Mouse (Mus musculus): ENCODE measurements around the gene Eif4e2. TPM values are rescaled to one million over a fixed set of nuclear protein-coding genes. Genes with fewer than 3 reads are reported as not detected.
A peak's percentile ranks its signal among the peaks of the same experiment; 100 is the strongest.

Gene Eif4e2
- total RNA-seq, 2 experiments from 2014 or later = 47.3 to 50.0 TPM

DNA sequence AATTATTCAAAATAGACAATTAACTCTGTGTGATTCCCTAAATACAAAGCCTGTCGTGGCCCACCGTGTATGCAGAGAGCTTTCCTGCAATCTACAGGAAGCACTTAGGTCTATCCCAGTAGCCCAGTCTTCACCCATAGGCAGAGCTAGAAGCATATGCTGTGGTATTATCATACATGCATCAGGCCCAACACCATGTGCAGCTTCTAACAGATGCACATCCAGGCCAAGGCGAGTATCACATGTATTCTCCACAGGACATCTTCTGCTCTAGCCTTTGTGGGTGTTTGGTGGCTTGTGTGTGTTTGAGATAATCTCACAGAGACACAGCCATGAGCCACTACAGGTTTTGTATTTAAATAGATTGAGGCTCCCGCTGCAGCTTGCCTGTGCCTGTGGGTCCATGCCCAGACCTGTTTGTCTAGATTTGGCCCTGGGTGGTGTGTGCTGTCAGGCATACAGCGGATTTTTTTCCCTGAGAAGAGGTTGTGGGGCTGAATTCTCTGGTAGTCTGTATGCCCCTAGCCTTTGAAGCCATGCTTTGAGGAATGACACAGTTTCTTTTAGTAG lies 38.4 kb downstream of the Eif4e2 start:
- no peak for DNase-seq
- intact Hi-C loops (cut with DNase I) = no loop called here

DNA sequence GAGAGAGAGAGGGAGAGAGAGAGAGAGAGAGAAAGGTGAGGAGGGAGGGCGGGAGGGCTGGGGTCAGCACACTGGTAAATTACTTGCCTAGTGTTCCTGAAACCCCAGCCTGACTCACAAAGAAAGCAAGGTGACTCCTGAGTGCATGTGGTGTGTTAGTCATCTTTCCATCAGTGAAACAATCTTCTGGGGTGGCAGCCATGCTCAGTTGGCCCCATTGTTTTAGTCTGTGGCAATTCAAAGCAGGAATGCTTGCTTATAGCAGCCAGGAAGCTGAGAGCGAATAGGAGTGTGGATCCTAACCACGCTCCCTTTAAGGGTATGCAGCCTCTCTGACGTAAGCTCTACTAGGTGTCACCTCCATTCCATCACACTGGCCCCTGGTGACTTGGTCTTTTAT lies 41.5 kb downstream of the Eif4e2 start:
- intact Hi-C loops (cut with DNase I) = no loop called here
- DNase-seq = no peak

DNA sequence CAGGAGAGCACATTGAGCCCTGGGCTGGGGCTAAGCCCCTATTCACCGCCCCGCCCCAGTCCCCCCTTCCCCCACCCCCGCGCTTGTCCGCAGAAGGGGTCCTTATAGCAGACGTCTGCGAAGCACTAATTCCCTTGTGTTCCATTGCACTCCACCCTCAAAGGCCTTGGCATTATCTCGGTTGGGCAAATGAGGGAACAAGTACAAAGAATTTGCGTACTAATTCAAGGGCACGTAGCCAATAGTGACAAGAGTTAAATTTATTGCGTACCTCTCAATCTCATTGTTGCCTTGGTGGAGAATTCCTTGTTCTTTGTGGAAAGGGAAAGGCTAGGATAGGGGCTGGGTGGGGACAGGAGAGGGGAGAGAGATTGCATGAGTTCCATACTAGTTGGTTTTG lies 44.0 kb downstream of the Eif4e2 start:
- intact Hi-C loops (cut with DNase I) = no loop called here
- no peak for DNase-seq

DNA sequence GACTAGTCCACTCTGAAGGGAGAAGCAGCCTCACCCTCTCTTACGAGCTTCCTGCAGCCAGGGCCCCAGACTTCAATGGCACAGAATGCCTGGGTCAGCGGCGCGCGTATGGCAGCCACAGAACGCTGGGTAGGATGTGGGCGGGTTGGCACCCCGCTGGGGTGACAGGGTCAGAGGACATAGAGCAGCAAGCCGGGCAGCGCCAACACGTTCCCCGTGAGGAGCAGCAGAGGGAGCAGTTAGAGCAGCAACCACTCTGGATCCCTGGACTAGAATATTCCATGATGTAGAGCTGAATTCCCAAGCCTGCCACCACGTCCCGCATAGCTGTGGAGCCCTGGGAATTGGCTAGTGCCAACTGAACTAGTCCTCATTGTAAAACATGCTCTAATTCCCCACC lies 44.8 kb downstream of the Eif4e2 start:
- intact Hi-C loops (cut with DNase I) = no loop called here
- no peak for DNase-seq

DNA sequence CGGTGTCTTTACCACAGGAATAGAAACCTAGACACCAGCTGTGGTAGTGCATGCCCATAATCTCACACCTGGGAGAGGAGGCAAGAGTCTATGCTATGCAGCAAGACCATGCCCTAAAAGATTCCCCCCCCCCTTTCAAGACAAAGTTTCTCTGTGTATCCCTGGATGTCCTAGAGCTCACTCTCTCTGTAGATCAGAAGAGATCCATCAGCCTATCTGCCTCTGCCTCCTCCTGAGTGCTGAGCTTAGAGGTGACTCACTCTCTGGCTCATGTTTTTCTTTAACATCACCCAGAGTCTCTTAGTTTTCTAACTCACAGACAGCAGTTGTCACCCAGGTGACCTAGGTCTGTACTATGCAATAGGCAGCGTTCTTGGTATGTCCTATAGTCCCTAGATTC lies 45.6 kb downstream of the Eif4e2 start:
- no peak for DNase-seq
- intact Hi-C loops (cut with DNase I) = no loop called here

DNA sequence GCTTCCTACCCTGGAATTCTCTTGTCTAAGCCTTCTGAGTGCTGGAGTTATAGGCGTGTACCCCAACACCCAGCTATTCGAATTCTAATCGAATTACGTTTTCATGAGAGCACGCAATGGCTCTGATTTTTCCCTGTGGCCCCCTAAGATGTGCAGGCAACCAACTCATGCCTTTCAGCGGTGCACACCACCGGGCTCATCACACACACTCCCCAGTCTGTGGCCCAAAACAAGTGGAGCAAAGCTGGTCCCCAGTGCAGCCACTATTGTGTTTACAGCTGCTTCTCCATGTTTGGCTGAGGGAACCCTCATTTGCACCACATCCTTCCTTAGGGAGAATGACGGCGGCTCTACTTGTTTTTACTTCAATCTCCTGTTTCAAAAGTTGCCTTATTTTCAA lies 49.5 kb downstream of the Eif4e2 start:
- DNase-seq = no peak
- intact Hi-C loops (cut with DNase I) = no loop called here

DNA sequence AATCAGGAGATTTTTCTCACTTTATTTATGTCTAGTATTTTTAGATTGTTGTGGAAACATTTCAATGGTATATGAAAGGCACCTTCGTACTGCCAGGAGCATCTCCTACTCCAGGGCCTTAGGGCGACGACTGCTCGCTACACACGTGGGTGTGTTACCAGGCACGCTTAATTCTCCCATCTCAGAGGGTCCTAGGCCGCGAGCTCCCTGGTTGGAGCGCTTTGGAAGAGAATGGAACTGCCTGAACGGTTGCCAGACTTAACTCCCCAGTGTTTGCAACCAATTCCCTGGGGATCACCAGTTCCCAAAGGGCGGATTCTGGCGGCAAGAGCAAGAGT lies 50.1 kb downstream of the Eif4e2 start:
- intact Hi-C loops (cut with DNase I) = no loop called here
- DNase-seq = no peak

DNA sequence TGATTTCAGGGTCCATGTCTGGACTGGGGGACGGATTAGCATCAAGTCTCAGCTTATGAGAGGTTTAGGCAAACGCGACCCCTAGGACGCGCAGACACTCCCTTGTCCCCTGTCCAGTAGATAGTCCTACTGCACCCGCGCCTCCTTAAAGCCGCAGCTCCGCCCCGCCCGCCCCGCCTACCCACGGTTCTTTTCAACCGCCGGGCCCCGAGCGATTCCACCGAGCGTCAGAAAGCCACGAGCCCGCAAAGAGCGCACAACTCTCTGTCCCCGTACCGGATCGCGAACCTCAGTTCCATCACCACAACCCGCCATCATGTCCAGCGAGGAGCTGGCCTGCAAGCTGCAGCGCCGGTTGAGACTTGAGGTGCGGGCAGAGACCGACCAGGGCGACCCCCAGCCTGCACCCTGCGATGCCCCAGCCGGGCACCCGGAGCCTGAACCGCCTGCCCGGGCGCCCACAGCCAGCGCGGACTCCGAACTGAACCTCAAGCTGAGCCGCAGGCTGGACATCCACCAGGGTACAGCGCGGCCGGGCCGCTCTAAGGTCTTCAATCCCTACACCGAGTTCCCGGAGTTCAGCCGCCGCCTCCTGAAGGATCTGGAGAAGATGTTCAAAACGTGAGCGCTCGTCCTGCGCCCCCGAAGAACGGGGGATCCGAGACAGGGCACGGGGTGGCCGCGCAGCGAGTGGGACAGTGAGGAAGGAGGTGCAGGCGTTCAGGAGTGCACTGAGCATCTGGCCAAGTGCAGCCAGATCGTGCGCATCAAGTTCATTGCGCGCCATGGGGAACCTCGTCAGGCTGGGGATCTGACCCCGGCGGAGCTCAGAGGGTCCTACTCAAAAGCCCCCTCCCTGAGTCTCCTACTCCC lies 50.7 kb downstream of the Eif4e2 start, which contains the start of gene Efhd1:
Efhd1 (plus strand) TSS at position 230 of the 873 bp plus-strand sequence.
- peak; percentile 38 to 52 for DNase-seq
- intact Hi-C loops (cut with DNase I) = no loop called here

DNA sequence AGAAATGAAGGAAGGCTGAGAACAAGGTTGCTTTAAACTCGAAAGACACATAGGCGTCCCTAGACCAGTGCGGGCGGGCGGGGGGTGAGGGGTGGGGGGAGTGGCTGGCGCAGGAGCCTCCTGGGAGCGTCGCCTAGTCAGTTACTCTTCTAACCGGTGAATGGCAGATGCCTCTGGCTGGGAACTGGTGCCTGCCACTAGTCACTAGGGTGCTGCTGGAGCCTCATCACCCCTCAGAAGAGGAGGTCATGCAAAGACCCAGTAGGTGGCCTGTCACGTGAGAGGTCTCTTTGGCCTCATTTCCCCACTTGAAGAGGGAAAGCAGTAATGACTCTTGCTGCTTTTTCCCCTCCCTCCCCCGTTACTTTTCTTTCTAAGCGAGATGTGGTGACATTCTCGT lies 51.5 kb downstream of the Eif4e2 start:
- intact Hi-C loops (cut with DNase I) = no loop called here
- no peak for DNase-seq

DNA sequence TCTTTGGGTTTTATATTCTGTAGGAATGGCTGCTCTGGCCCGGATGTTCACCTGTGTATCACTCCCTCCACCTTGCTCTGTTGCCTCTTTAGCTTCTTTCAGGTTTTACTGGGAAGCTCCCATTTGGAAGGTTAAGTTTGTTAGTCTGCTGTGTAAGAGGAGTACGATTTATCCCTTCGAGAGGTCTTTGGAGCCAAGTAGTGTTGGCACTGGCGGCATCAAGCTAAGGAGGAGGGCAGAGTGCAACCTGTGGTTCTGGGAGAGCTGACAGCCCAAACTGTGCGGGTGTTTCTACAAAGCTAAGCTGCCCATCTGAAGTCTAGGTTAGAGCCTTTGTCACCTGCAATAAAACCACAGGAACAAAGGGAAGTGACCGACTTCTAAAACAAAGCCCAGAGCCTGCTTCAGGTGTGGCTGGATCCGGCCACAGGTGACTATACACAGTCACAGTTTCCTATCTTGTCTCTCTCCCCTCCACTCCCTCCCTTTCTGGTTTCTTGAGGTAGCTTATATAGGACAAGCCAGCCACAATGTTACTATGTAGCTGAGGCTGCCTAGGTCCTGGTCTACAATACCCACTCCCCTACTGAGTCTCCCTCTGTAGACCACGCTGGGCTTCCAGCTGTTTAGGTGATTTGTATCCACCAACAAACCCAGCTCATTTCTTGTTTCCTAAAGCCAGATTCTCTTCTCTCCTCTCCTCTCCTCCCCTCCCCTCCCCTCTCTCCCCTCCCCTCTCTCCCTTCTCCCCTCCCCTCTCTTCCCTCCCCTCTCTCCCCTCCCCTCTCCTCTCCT lies 52.8 kb downstream of the Eif4e2 start:
- DNase-seq = no peak
- intact Hi-C loops (cut with DNase I) = no loop called here

DNA sequence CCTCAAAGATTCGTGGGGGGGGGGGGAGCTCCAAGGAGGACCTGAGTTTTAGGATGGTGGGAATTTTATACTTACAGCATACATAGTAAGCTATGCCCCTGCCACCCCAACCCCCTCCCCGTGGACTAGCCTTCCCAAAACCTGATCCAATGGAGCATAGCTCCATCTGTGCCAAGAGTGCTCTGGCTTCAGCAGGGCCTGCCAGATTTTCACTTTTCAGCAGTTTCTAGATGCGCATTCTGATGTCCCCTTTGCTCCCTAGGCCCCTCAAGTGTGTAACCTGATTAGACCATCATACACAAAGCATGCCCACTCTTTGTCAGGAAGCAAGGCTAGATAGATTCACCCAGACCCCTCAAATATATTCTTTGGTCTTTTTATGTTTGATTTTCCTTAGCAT lies 56.5 kb downstream of the Eif4e2 start:
- no peak for DNase-seq

DNA sequence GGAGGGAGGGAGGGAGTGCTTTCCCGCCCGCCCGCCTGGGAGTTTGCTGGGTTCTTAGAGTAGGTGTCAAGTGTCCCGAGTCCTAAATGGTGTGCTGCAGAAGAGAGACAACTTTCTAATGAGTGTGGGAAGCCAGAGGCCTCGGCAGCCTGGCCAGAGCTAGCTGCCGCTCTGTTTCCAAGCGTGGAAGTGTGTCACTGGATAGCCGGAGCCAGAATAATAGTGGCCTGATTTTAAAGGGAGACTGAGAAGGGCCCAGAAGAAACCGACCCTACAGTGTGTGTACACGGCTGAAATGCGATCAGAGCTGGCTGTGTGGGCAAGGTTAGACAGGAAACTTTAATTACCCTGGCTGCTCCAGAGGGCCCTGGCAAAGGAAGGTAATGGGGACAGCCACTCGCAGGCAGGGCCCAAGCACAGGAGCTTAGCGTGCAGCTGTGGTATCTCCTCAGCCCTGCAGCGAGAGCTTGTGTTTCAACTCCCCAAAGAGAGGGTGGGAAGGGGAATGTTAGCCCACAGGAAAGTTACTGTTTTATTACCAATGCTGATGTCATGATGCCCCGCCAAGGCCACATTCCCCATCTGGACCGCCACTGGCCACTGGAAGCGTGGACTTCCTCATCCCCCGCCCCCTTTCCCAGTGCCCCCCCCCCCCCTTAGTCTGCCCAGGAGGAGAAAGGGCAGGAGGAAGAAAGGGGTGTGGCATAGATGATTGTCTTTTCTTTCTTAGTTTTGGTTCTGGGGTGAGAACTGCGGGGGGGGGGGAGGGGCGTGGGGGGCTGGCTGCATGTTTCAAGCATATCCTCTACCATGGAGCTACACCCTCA lies 57.1 kb downstream of the Eif4e2 start:
- DNase-seq = peak; percentile 35 to 51
- intact Hi-C loops (cut with DNase I) = no loop called here

More for the DNA sequence above, 56.5 kb downstream of the Eif4e2 start:
- intact Hi-C loops (cut with DNase I) = no loop called here

DNA sequence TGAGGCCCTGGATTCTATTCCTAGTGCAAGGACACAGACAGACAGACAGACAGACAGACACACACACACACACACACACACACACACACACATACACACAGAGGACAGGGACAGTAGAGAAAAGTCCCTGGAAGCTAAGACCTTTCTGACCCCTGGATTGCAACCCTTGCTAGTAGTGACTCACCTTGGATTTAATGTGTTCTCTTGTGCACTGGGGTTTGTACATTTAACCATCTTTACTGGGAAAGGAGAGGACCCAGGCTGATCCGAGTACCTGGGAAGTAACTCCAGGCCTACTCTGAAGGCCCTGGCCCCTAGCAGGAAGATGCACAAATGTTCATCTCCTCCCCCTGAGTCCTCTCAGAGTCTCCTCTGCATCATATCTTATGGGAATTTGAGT lies 57.9 kb downstream of the Eif4e2 start:
- no peak for DNase-seq
- intact Hi-C loops (cut with DNase I) = no loop called here

DNA sequence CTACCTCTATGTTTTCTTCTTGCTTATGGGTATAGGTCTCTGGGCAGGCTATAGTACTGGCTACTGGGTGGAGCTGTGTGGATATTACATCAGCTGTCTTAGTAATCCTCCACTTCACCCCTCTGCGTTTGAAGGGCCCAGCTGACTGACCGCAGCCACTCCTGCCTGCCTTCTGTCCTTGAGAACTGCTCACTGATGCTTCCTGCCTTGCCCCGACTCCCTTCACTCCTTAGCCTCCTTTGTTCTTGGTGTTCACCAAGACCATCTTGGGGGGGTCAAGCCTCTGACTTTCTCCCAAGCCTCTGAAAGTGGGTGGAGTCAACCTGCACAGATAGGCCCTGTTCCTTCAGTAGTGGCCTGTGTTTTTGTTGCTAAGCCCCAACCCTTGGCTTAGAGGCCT lies 58.7 kb downstream of the Eif4e2 start:
- intact Hi-C loops (cut with DNase I) = no loop called here
- DNase-seq = no peak

DNA sequence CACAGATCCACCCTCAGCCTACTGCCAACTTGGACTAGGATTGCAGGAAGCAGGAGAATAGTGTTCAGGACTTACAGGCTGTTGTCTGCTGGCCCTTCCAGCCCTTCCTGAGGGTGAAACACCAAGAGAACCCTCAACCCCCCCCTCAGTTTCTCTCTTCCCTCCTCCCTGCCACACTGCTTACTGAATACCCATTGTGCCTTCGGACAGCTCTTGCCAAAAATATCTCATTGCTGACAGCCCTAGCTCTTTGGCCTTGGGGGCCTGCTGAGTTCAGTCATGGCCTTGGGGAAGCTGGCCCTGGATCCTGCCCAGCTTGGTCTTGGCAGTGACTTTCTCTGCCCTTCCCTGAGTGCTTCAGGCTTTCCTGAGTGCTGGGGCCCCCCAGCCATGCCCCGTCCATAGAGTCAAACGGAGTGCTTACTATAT lies 59.8 kb downstream of the Eif4e2 start:
- intact Hi-C loops (cut with DNase I) = no loop called here
- DNase-seq = no peak

DNA sequence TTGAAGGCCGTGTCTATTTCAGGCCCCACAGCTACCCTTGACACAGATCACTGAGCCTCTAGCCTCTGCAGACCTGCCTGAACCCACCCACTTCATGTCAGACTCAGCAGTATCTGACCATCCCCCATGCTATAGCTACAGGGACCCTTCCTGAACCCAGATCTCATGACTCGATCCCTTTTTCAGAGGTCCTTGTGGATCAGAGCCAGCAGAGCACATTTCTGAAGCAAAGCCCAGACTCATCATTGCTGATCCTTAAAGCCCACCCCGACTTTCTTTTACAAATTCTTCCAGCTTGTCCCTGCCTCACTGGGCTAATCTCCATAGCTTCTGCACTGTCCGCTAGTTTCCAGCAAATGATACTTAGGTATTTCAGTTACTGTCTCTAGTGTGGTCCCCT lies 60.4 kb downstream of the Eif4e2 start:
- DNase-seq = no peak
- intact Hi-C loops (cut with DNase I) = no loop called here

DNA sequence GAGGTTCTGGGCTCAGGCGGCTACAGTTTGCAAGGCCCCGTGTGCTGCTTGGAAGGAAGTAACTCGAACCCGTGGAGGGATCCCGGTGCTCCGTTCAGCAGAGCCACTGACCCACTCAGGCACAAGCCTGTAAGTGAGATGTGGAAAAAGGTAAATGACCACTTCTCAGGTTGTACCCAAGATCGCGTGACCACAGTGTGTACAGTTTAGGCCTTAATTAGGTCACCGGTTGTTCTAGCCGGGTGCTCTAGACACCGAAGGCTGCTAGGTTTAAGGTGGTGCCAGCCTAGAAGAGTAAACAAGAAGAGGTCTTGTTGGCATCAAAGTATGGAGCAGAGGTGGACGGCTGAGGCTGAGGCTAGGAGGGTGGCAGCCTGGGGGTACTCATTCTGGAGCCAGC lies 61.4 kb downstream of the Eif4e2 start:
- intact Hi-C loops (cut with DNase I) = no loop called here
- no peak for DNase-seq

DNA sequence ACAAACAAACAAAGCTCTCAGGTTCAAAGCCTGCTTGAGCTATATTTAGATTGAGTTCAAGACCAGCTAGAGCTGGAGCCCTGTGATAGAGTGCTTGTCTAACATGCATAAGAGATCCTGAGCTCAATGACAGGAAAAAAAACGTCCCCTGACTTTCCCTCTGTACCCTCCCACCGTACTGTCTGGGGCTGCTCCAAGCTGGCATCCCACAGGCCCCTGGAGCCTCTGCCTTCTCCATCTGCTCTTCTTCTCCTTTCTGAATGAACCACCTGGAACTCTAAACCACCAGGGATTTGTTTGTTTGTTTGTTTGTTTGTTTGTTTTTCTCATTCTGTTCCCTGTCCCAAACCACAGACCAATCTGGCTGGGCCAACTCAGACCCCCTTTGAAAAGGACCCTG lies 62.3 kb downstream of the Eif4e2 start:
- intact Hi-C loops (cut with DNase I) = no loop called here
- no peak for DNase-seq

DNA sequence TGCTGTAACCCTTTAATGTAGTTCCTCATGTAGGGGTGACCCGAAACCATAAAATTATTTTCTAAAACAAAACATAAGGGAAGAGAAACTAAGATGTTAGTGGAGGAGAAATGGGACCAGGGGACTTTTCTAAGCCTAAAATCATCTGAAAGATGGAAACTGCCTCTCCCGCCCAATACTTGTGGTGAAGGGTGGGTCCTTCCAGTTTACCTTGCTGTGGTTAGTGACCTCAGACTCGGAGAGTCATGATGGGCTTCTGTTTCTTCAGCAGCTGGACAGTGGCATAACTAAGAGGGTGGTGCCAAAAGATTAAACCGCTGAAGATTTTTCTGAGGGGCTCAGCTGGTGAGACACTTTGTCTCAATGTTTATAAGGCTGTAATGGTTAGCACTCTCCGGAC lies 66.6 kb downstream of the Eif4e2 start:
- intact Hi-C loops (cut with DNase I) = no loop called here
- no peak for DNase-seq

DNA sequence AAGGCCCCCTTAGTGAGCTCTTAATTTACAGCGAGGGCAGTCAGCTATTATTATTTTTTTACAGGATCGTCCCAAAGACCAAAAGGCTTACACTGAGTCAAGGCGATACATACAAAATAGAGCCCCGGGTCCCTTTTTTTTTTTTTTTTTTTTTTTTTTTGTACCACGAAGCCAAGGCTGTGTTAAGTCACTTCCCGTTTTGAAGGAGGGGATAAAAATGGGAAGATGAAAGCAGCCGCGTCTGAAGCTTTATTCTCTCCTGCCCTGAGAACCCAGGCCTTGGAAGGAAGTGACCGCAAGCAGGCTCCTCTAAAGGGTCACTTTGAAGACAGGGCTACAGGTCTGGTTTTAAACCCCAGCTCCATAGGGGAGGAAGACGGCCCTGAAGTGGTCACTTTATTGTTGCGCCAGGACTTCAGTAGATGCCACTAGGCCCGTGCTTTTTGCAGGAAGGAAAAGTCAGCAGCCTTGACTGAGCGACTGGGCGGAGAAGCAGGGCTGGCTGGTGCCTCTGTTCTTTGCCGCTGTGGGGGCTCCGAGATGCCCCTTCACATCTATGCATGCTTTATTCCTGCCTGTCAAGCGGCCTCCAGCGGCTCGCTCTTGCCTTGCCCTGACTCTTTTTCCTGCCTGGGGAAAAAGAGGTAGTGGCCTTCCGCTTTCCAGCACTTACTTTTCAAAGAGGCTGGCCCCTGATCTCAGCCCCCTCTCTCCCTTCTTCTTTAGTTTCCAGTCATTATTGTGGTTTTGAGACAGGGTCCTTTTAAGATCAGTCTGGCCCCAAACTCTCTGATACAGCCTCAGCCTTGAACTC lies 68.1 kb downstream of the Eif4e2 start:
- intact Hi-C loops (cut with DNase I) = no loop called here
- DNase-seq = no peak

Data from gastrocnemius, postnatal 36 days (tissue).